Mouse (Mus musculus) heart, postnatal 25 days (tissue): Measurements from ENCODE around the gene Eif2ak2. TPM values are rescaled to one million over a fixed set of nuclear protein-coding genes. Genes with fewer than 3 reads are reported as not detected.

Source experiments
- DNase-seq: peaks from one replicate; pipeline ENCODE4 v3.0.0; 2022; ENCODE audit warnings: low spot score
- intact Hi-C: fragments of 180-260 bp; cut with DNase I; formaldehyde crosslinking; loops from one replicate; pipeline ENCODE4 v1.15.1; 2025
- total RNA-seq, 2 experiments: library from RNA; stranded (reverse); gene quantifications; 2 replicates each; pipeline ENCODE4 v1.2.3; 2021

The Eif2ak2 gene
- 1 to 10 TPM; 8.5 to 9.7 TPM for total RNA-seq

GRCm38 (mm10) chr17:78882401-78883112 lies at the start of gene Eif2ak2:
Gene Eif2ak2 (minus strand): TSS chr17:78882573.
- intact Hi-C loops = loop anchor here (2.0 kb wide), 1 partner anchor 54 kb away; the partner anchor contains the start of genes Cebpz and Ndufaf7
- DNase-seq = peak; percentile 75

- no peak for DNase-seq
- intact Hi-C loops = loop anchor here (5.0 kb wide), 1 partner anchor 80 kb away; the partner anchor contains the start of genes Gpatch11 and Heatr5b
Measured at GRCm38 (mm10) chr17:78917696-78918095, 35.3 kb upstream of the Eif2ak2 start.

GRCm38 (mm10) chr17:78916899-78917298 lies 34.5 kb upstream of the Eif2ak2 start:
- DNase-seq = no peak
- intact Hi-C loops = loop anchor here (5.0 kb wide), 1 partner anchor 80 kb away; the partner anchor contains the start of genes Gpatch11 and Heatr5b

GRCm38 (mm10) chr17:78916369-78916813 lies 34.0 kb upstream of the Eif2ak2 start, which contains the start of gene Cebpzos:
Gene Cebpzos (plus strand): TSS chr17:78916500.
- intact Hi-C loops = loop anchor here (5.0 kb wide), 1 partner anchor 79 kb away; the partner anchor contains the start of genes Gpatch11 and Heatr5b
- peak; percentile 71 for DNase-seq

- DNase-seq = no peak
- intact Hi-C loops = loop anchor here (5.0 kb wide), 1 partner anchor 78 kb away; the partner anchor contains the start of genes Gpatch11 and Heatr5b
Measured at GRCm38 (mm10) chr17:78915772-78916171, 33.4 kb upstream of the Eif2ak2 start.

GRCm38 (mm10) chr17:78913921-78914320 lies 31.5 kb upstream of the Eif2ak2 start:
- intact Hi-C loops = no loop called here
- DNase-seq = no peak

GRCm38 (mm10) chr17:78912861-78913281 lies 30.5 kb upstream of the Eif2ak2 start:
- intact Hi-C loops = no loop called here
- DNase-seq = no peak

- intact Hi-C loops = no loop called here
- DNase-seq = no peak
Measured at GRCm38 (mm10) chr17:78909374-78909773, 27.0 kb upstream of the Eif2ak2 start.

- intact Hi-C loops = no loop called here
- DNase-seq = no peak
Measured at GRCm38 (mm10) chr17:78906892-78907291, 24.5 kb upstream of the Eif2ak2 start, which contains the start of gene Sult6b1. Gene Sult6b1 (minus strand): TSS chr17:78906992.

GRCm38 (mm10) chr17:78903158-78903557 lies 20.8 kb upstream of the Eif2ak2 start:
- DNase-seq = no peak
- intact Hi-C loops = no loop called here

GRCm38 (mm10) chr17:78895394-78895793 lies 13.0 kb upstream of the Eif2ak2 start:
- DNase-seq = no peak
- intact Hi-C loops = no loop called here

GRCm38 (mm10) chr17:78894991-78895390 lies 12.6 kb upstream of the Eif2ak2 start:
- DNase-seq = no peak
- intact Hi-C loops = no loop called here

- no peak for DNase-seq
- intact Hi-C loops = no loop called here
Measured at GRCm38 (mm10) chr17:78891020-78891419, 8.6 kb upstream of the Eif2ak2 start.

- DNase-seq = no peak
- intact Hi-C loops = no loop called here
Measured at GRCm38 (mm10) chr17:78889184-78889583, 6.8 kb upstream of the Eif2ak2 start.

- intact Hi-C loops = no loop called here
- no peak for DNase-seq
Measured at GRCm38 (mm10) chr17:78888554-78888953, 6.2 kb upstream of the Eif2ak2 start.

- no peak for DNase-seq
- intact Hi-C loops = no loop called here
Measured at GRCm38 (mm10) chr17:78885286-78886065, 3.1 kb upstream of the Eif2ak2 start.

GRCm38 (mm10) chr17:78883291-78883690 lies 918 bp upstream of the Eif2ak2 start:
- intact Hi-C loops = loop anchor here (2.0 kb wide), 1 partner anchor 54 kb away; the partner anchor contains the start of genes Cebpz and Ndufaf7
- no peak for DNase-seq

GRCm38 (mm10) chr17:78881878-78882304 lies 482 bp downstream of the Eif2ak2 start:
- intact Hi-C loops = loop anchor here (2.0 kb wide), 1 partner anchor 55 kb away; the partner anchor contains the start of genes Cebpz and Ndufaf7
- DNase-seq = no peak

- no peak for DNase-seq
- intact Hi-C loops = no loop called here
Measured at GRCm38 (mm10) chr17:78873886-78874285, 8.5 kb downstream of the Eif2ak2 start.

- DNase-seq = no peak
- intact Hi-C loops = no loop called here
Measured at GRCm38 (mm10) chr17:78856243-78856642, 26.1 kb downstream of the Eif2ak2 start.
